Mouse (Mus musculus) thymus, postnatal 36 days (tissue): Measurements from ENCODE around the gene Slc4a10.

Experiments
- DNase-seq, 2 experiments: peaks; one replicate each; pipeline ENCODE4 v3.0.0; 2022; ENCODE audit warnings: mixed read lengths in 2 of 2

Gene Slc4a10

GRCm38 (mm10) chr2:62279777-62280176, 233.5 kb downstream of the Slc4a10 start:
- no peak for DNase-seq

GRCm38 (mm10) chr2:62285026-62285425, 238.8 kb downstream of the Slc4a10 start:
- DNase-seq, result no peak

GRCm38 (mm10) chr2:62285847-62286246, 239.6 kb downstream of the Slc4a10 start:
- DNase-seq, result no peak

GRCm38 (mm10) chr2:62287532-62287931, 241.3 kb downstream of the Slc4a10 start:
- no peak for DNase-seq

- no peak for DNase-seq
Measured at GRCm38 (mm10) chr2:62293846-62294245, 247.6 kb downstream of the Slc4a10 start.

- no peak for DNase-seq
Measured at GRCm38 (mm10) chr2:62301716-62302115, 255.5 kb downstream of the Slc4a10 start.

- no peak for DNase-seq
Measured at GRCm38 (mm10) chr2:62306978-62307377, 260.7 kb downstream of the Slc4a10 start.

- no peak for DNase-seq
Measured at GRCm38 (mm10) chr2:62307477-62307876, 261.2 kb downstream of the Slc4a10 start.

GRCm38 (mm10) chr2:62316930-62317329, 270.7 kb downstream of the Slc4a10 start:
- no peak for DNase-seq

- DNase-seq, result no peak
Measured at GRCm38 (mm10) chr2:62319489-62319888, 273.2 kb downstream of the Slc4a10 start.

- no peak for DNase-seq
Measured at GRCm38 (mm10) chr2:62323078-62323637, 276.9 kb downstream of the Slc4a10 start.

- DNase-seq, result no peak
Measured at GRCm38 (mm10) chr2:62325388-62325787, 279.1 kb downstream of the Slc4a10 start.

GRCm38 (mm10) chr2:62331913-62332312, 285.7 kb downstream of the Slc4a10 start:
- peak in 1 of 2 experiments; percentile 10 for DNase-seq

- no peak for DNase-seq
Measured at GRCm38 (mm10) chr2:62332465-62332864, 286.2 kb downstream of the Slc4a10 start.

GRCm38 (mm10) chr2:62334397-62335243, 288.4 kb downstream of the Slc4a10 start:
- DNase-seq, result no peak

- no peak for DNase-seq
Measured at GRCm38 (mm10) chr2:62337086-62337485, 290.8 kb downstream of the Slc4a10 start.

GRCm38 (mm10) chr2:62339222-62339944, 293.1 kb downstream of the Slc4a10 start:
- DNase-seq, result no peak

- no peak for DNase-seq
Measured at GRCm38 (mm10) chr2:62341061-62341733, 294.9 kb downstream of the Slc4a10 start.

GRCm38 (mm10) chr2:62341734-62342128, 295.5 kb downstream of the Slc4a10 start:
- DNase-seq, result no peak

- DNase-seq, result no peak
Measured at GRCm38 (mm10) chr2:62344367-62344766, 298.1 kb downstream of the Slc4a10 start.

- DNase-seq, result no peak
Measured at GRCm38 (mm10) chr2:62346771-62347170, 300.5 kb downstream of the Slc4a10 start.

- DNase-seq, result no peak
Measured at GRCm38 (mm10) chr2:62347762-62348161, 301.5 kb downstream of the Slc4a10 start.

GRCm38 (mm10) chr2:62352035-62352434, 305.8 kb downstream of the Slc4a10 start:
- DNase-seq, result peak in 1 of 2 experiments; percentile 14
